Mouse (Mus musculus) layer of hippocampus, adult 9-11 months (tissue): ENCODE measurements at regions not wholly inside any gene's neighbourhood (a gene's known extent, or its start where the extent isn't known, plus 50 kb on each side); places are given as distances from the start of the nearest gene placed in this dataset.

Experiments used
- DNase-seq: peaks from one replicate; pipeline ENCODE4 v3.0.0; 2022

DNA sequence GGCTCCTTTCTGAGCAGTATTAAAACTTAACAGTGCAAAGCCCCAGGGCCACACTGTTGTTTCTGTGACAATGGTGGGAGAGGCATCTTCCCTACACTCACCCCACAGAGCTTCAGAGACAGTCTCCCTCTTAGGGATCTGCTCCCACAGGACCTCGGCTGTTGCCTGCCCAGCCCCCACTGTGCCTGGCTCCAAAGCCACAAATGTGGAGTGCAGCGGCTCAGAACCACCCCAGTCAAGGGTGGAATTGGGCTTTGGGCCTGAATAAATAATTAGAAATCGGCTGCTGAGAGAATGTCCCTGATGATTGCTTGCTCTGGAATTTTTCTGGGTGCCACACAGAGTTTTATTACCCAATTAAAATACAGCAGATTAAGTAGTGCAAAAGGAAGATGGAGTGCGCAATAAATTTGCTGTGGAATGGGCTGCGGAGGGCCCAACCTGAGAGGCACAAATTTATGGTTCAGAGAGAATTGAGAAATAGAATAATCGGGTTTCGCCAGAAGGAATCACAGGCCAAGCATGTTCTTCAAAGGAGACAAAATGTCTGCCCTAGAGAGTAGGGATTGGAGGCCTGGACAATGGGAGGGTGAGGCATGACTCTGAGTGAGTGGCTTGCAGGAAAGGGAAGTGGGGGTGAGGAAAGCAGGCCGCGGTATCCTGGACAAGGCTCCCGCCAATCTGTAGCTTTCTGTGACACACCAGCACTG lies 56.4 kb downstream of the Cd24a start:
- DNase-seq, result no peak

DNA sequence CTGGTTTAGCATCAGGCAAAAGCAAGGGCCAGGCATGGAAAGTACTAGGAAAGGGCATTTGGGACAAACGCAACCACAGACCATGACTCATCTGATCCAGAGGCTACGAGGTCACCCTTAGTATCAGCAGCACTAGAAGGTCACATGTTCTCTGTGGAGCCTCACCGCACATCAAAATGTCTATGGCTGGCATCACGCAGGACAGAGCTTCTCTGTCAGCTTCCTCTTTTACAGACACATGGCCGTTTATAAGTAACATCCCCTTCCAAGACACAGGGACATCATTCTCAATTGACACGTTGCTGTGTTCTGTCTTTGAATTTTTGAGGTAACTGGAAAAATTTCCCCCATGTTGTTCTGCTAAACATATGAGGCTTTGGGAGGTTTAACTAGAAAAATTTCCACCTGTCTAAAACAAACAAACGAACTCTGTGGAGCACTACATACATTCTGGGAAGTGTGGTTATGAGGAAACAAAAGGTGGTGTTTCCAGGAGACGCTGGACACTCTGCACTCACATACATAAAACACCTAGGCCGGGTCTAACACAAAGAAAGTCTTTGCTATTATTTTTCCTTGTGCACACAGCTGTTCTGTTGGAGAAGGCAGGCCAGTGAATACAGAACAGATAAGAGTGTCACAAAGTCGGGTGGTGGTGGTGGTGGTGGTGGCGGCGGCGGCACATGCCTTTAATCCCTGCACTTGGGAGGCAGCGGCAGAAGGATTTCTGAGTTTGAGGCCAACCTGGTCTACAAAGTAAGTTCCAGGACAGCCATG lies 63.3 kb downstream of the Cd24a start:
- DNase-seq, result no peak

DNA sequence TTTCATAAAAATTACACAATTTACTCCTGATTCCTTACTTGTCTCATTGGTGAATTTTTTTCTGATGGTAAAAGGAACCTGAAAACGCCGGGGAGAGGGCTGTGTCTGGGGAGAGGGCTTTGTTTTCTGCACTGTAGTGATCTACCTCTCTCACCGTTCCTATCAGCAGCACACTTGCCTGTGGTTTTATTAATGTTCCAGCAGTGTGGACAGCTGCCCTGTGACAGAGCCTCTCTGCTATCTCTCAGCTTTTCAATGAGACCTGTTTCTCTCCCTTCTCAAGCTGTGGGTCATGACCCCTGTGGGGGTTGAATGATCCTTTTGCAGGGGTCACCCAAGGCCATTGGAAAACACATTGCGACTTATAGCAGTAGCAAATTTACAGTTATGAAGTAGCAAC lies 68.2 kb downstream of the Cd24a start:
- DNase-seq, result no peak

DNA sequence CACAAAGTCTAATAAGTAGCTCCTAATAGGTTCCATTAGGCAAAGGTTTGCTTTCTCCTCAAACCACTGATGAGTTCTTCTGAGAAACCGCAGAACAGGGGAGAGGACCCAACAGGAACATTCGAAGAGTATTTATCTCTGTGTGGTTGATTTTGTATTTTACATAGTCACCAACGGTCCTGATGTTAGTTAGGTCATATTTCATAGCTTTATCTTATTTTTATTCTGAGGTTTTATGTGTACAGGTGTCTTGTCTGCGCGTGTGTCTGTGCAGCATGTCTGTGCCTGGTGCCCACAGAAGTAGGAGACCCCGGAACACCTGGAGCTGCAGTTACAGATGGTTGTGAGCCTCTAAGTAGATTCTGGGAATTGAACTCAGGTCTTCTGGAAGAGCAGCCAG lies 68.9 kb downstream of the Cd24a start:
- no peak for DNase-seq

DNA sequence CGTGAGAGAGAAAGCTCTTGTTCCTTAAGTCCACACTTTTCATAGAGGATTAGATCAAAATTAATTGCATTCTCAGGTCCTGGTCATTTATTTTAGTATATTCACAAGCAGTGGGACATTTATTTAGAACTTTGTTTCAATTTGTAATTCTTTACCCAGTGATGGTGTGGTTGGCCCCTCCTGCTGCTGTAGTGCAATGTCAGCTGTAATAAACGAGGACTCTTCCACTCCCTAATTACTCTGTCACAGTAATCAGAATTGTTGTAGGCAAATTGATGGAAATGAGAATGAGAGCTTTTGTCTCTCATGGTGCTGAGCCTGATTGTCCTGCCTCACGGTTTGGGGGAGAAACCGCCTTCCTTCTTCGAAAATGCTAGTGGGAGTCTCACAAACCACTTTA lies 70.1 kb downstream of the Cd24a start:
- no peak for DNase-seq

DNA sequence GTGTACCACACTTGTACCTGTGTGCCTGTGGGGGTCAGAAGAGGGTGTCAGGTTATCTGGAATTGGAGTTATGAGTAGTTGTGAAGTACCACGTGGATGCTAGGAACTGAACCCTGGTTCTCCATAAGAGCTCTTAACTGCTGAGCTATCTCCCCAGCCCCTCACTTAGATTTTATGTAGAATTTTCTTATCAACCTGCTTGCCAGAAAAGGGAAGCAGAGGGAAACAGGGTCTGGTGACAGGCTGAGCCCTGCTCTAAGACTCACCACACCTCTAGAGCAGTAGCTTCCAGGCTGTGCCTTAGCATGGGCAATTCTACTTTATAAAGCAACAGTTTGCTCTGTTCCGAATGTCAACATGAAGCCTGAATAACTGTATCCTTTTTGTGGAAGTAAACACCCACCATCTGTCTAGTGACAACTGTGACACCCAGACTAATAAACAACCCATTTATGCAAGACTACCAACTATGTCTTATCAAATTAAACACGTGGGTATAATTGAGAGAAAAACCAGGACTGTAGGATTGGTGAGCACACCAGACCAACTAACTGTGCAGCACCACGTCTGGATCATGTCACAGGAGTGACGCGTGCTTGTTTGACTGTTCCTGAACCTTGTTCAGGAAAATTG lies 70.8 kb downstream of the Cd24a start:
- peak; percentile 7 for DNase-seq

DNA sequence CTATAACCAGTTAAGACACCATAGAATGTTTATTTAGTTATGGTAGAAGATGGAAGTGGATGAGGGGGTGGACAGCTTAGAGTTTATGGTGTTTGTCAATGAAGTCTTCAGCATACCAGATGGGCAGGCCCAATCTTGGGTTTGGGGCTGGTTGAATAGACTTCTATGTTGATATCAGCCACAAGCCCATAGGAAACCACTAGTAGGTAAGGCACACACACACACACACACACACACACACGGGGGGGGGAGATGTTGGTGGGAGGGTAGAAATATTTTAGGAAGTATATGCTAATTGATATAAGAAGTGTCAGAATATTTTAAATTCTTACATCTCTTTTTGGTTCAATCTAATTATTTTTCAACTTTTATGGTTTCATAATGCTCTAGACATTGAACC lies 72.4 kb downstream of the Cd24a start:
- no peak for DNase-seq

DNA sequence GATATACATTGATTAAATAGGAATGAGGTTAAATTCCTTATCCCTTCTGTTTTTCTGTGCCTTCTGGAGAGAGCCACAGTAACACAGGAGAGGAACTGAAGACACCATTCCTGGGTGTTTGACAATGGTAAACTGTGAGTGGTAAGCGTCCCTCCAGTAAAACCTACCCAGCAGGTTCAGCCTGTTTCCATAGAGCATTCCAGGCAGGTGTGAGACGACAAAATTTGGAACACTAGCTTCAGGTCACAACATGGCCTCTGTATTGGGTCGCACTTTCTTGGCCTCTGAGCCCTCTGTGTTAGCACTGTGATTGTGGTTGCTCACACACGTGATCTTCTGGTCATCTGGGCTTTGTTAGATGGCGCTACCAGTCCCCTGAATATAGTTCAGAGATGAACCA lies 73.4 kb downstream of the Cd24a start:
- no peak for DNase-seq

DNA sequence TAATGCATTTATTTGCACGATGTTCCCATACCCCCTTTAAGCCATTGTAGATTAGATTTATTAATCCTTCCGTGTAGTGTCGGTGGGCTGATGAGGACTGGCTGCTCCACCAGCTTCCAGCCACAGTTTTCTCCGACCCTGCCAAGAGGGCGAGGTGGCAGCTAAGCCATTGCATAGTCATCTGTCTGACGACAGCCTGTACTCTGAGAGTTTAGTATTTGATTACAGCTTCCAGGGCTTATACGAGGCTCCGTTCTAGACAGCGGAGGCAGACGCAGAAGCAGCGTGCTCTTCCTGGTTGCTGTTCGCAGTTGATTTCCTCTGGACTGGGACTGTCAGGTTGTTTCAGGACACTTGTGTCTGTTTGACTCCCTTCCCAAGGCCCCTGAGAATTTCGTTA lies 73.8 kb downstream of the Cd24a start:
- no peak for DNase-seq

DNA sequence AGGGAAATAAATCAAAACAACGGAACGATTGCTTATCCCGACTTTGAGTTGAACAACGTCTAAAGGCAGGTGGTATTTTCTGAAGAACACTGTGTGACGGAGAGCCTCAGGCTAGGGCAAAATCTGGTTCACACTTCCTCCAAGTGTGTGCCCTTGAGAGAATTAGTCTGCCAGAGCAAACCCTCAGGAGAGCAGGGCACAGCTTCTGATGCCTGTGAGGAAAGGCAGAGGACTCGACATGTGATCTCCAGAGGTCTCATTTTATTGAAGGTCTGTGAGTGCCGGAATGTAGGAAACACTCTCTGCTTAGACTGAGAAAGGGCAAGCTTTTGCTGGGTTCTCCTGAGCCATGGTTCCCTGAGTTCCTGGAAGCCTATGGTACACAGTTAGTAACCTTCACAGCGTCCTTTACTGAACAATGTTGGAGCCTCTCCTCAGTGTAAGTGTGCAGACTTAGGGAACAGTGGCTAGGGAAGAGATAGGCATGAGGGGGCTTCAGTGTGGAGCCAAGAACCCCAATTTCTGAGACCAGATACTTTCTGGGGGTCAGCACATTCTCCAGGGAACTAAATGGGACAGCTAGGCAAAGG lies 77.1 kb downstream of the Cd24a start:
- DNase-seq, result no peak

DNA sequence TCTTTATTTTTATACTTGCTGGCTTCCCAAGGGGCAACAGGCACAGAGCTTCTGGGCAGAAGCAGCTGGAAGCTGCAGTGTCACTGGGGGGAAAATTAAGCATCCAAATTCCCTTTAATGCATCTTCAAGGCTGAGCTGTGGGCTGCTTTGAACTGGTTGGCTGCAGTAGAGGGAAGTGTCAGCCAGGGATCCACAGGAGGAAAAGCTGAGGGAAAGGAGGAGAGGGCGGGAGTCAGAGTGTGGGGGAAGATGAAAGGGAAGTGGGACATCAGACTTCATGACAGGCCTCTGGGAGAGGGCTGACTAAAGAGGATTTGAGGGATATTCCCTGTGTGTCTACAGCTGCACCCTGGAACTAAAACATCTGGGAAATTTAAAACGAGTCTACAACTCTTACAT lies 77.6 kb downstream of the Cd24a start:
- no peak for DNase-seq

DNA sequence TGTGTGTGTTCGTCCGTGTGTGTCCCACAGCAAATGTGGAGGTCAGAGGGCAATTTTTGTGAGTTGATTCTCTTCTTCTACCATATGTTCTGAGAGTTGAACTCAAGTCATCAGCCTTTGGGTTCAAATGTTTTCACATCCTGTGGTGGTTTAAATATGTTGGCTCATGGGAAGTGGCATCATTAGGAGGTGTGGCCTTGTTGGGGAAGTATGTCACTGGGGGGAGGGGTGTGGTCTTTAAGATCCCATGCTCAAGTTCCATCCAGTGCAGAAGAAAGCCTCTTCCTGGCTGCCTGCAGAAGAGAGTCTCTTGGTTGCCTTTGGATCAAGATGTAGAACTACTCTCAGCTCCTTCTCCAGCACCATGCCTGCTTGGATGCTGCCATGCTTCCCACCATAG lies 78.1 kb downstream of the Cd24a start:
- DNase-seq, result no peak

DNA sequence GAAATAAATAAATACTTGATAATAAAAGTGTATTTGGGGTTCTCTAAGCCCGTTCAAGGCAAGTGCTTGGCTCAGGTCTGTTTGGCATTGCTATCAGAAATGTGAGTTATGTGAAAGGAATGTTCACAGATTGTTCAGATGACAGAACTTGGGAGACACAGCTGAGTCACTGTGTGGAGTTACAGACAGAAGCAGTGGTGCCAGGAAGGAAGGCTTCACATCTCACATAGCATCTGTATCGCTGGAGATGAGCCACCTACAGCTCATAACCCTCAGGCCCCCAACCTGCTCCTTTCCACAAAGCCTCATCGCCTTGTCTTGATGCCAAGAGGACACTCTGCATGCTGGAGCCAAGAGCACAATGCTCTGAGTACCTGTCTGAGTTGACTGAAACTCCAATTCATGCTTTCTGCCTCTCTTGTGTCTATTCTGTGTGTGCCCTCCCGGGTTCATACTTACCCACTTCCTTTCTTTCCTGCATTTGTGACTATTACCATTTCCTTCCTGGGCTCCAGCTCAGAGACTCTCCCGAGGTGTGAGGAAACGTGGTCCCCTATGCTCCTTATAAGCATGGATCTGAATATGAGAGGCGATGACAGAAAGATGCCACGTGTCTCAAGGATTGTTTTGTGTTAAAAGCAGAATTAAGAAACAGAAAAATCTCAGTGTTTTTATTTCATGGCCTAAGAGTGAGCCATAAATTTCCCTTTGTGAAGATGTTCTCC lies 79.6 kb downstream of the Cd24a start:
- DNase-seq, result no peak

DNA sequence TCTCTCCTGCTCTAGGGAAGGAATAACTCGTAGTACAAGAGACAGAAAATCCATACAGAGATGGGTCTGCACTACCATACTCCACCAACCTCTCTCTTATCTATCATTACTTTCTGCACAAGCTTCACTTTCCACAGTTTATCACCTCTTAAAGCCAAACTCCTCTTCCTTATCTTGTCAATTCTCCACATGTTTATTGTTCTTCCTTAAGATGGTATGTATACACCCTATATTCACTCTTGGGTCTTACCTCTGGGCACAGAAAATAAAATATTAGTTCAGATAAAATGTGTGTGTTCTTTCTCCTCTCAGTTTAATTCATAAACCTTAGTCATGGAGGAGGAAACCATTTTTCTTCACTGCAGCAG lies 80.1 kb downstream of the Cd24a start:
- no peak for DNase-seq

DNA sequence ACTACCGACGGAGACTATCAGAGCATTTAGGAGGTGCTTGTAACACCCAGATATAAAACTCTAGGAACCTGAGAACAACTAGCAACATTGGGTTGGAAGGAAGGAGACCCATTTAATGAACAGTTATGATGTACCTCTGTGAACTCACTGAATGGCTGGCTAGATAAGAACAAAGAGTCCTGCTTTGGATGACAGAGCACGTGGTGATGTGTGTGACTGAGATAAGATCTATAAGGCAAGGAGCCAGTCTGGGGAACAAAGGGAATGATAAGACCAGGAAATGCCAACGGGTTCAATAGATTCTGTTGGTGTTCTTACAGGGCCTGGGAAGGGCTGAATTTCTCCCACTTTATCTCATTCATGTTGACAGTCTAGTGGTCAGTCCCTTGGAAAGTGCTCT lies 86.8 kb downstream of the Cd24a start:
- no peak for DNase-seq

DNA sequence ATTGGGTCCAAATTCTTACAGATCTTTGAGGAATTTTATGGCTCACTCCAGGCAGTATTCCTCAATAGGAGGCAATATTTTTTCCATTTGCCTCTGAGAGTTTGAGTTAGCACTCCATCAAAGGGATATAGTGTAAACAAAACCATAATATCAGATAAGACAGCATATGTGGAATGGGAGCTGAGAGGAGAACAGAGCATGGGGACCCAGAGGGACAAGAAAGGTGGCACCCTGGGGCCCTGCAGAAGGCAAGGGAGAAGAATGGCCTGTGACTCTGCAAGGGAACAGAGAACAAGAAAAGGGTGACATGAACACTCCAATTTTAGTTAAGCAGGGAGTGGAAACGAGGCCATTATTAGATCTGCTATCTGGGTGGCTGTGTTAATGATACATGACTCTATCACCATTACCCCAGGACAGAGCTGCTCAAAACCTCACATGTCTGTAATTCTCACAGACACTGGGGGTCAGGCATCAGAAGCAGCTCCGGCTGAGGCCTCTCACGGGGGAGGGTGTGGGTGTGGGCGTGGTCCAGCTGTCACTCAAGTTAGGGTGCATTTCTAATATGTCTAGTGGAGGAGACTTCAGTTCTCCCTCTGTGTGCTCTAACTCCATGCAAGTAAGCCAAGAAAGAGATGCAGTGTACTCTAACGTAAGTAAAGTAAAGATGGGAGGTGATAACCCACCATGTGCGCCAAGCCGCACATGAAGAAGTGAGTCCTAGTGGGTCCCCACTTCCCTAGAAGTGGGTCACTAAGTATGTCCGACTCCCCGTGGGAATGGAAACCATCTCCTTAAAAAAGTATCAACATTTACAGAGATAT lies 88.4 kb downstream of the Cd24a start:
- DNase-seq, result no peak

DNA sequence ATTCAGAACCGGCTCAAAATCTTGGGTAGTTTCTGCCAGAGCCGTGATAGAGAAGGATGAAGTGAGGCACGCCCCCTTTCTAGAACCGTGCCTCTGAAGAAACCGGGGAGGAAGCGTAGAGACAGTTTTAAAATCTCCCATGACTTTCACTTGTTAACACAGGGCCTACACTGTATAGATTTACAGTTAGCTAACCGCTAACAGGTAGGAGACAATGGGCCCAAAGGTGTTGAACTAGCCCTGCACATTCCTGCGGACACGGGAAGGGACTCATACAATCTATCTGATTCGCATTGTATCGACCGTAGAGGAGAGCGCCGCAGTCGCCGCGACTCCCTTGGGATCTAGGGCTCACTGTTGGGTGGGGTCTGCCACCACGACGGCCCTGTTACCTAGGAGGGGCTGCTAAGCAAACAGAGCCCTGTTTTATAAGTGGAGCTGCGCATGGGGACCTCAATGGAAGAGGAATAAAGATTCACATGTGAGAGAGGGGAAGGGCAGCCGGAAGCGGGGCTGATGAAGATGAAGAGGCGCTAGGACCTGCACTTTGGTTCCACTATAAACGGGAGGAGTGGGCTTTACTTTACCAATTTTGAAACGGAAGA lies 89.1 kb downstream of the Cd24a start:
- DNase-seq, result no peak

DNA sequence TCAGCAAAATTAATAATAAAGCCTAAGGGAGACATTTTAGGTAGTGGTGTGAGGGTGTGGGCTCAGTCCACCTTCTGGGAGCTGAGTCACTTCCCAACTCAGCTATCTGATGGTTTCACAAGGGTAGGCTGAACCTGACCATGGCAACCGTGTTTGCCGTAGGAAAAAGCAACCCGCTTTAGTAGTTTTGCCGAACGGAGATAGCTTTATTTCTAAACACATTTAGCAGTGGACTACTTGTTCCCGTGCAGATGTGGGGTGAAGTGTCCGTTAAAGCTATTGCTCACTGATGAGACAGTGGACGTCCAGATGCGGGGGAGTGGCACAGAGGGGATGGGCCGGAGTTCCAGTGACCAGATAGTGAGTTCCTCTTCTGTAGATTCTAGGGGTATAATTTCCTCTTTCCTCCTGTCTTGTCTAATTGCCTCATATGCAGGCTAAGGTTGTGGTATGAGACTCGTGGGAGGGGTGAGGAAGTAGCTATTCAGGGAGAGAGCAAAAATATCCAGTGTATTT lies 89.7 kb downstream of the Cd24a start:
- no peak for DNase-seq

DNA sequence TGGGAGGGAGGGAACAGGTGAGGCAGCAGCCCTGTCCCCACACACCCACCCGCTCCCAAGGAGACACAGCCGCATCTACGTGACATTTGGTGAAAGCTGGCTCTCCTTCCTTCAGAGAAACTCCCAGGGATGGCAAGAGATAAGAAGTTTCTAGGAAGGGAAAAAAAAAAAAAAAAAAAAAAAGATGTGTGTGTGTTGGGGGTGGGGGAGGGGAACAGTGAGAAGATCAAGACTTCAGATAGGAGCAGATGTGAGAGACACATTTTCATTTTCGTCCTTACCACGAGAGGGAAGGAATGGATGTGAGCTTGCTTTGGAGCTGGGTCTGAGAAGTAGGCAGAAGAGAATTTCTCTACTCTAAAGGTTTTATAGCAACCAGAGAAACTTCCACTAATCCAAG lies 91.4 kb downstream of the Cd24a start:
- DNase-seq, result no peak

DNA sequence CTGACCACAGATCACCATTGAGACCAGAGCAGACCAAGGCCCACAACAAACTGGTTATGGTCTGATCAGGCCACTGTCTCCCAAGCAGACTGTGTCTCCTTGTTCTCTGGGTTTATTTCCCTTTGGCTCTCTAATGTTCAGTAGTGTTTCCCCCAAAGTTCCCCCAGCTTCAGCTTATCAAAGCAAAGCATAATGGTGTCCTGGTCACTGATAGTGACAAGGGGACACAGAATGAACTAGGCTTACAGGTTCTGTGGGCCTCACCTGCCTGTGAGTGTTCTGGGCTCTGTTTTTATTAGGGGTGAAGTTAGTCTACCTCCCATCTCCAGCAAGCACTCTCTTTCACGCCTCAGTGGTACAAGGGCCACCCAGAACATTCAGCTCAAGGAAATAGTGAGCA lies 92.7 kb downstream of the Cd24a start:
- DNase-seq, result no peak

DNA sequence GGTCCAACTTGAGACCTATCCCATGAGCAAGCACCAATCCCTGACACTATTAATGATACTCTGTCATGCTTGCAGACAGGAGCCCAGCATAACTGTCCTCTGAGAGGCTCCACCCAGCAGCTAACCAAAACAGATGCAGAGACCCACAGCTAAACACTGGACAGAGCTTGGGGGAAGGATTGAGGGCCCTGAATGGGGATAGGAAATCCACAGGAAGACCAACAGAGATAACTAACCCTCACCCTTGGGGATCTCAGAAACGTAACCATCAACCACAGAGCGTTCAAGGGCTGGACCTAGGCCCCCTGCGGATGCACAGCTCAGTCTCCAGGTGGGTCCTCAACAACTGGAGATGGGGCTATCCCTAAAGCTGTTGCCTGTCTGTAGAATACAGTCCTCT lies 93.7 kb downstream of the Cd24a start:
- no peak for DNase-seq

DNA sequence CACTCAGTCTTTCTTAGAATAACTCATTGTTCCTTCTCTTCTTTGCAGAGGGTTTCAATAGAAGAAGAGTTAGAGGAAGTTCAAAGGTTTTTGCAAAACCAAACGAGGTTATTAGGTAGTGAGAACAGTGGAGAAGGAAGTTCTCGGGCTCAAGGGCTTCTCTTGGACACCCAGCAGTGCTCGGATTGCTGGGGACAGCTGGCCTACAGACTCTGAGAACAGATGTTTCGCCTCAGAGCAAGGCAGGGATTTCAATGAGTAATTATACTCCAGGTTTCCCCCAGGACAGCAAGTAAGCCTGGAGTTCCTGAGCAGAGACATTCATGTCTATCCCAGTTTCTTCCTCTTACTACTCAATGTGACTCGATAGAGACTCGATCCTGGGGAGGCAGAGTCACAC lies 94.4 kb downstream of the Cd24a start:
- DNase-seq, result no peak
